Mouse (Mus musculus): ENCODE measurements around the gene Tmtc1. TPM values are rescaled to one million over a fixed set of nuclear protein-coding genes. Genes with fewer than 3 reads are reported as not detected.

Gene Tmtc1
- 2.5 and 2.9 TPM in 2 replicates for polyA plus RNA-seq (2015; fragmentation: Nextera tagmentation; extraction: Ambion mirVana)

GRCm38 (mm10) chr6:148443726-148444701 is at the start of gene Tmtc1:
Gene Tmtc1 (minus strand): TSS chr6:148444389.
- Histone ChIP-seq H3K27ac (peak within 1 kb of the TSS; percentile 24; the same call in 1 of the 2 replicates), H3K27me3 (peaks cover 53% of the 10 kb centered on the region), H3K9ac (peak within 1 kb of the TSS; percentile 55), H3K4me1 (peaks cover 21% of the 10 kb centered on the region), H3K4me3 (peak within 1 kb of the TSS; percentile 57), H3K4me2 (peak within 1 kb of the TSS; percentile 98), H3K36me3 (no peaks in the 10 kb centered on the region), H3K9me3 (no peaks in the 10 kb centered on the region)
- WGBS: 1% methylated on average over 99 of the region's 99 CpGs
- ATAC-seq (ENCODE audit: borderline replicate concordance, extremely low read depth, low FRiP score, low TSS enrichment): peak; percentile 81

GRCm38 (mm10) chr6:148491849-148492248 is 47.7 kb upstream of the Tmtc1 start:
- no peaks in the 10 kb centered on the region for H3K36me3 ChIP-seq
- H3K9ac ChIP-seq: no peak overlapping the region
- no peak overlapping the region for H3K4me2 ChIP-seq
- no peaks in the 10 kb centered on the region for H3K4me1 ChIP-seq
- no peaks in the 10 kb centered on the region for H3K9me3 ChIP-seq
- no peak overlapping the region for H3K27ac ChIP-seq
- no peak for ATAC-seq (ENCODE audit: borderline replicate concordance, extremely low read depth, low FRiP score, low TSS enrichment)
- 76% methylated on average over 5 of the region's 5 CpGs for WGBS
- H3K4me3 ChIP-seq: no peak overlapping the region
- no peaks in the 10 kb centered on the region for H3K27me3 ChIP-seq

GRCm38 (mm10) chr6:148486756-148487155 is 42.6 kb upstream of the Tmtc1 start:
- Histone ChIP-seq H3K9ac (no peak overlapping the region), H3K4me1 (no peaks in the 10 kb centered on the region), H3K27ac (no peak overlapping the region), H3K36me3 (no peaks in the 10 kb centered on the region), H3K4me3 (no peak overlapping the region), H3K9me3 (no peaks in the 10 kb centered on the region), H3K4me2 (no peak overlapping the region), H3K27me3 (no peaks in the 10 kb centered on the region)
- 77% methylated on average over 3 of the region's 3 CpGs for WGBS
- ATAC-seq (ENCODE audit: borderline replicate concordance, extremely low read depth, low FRiP score, low TSS enrichment): peak; percentile 31; the same call in 1 of the 2 replicates

- H3K9me3 ChIP-seq: no peaks in the 10 kb centered on the region
- no peak overlapping the region for H3K27ac ChIP-seq
- no peak overlapping the region for H3K4me2 ChIP-seq
- H3K36me3 ChIP-seq: no peaks in the 10 kb centered on the region
- no peak overlapping the region for H3K4me3 ChIP-seq
- peak; percentile 72; the same call in 1 of the 2 replicates for ATAC-seq (ENCODE audit: borderline replicate concordance, extremely low read depth, low FRiP score, low TSS enrichment)
- H3K9ac ChIP-seq: no peak overlapping the region
- no peaks in the 10 kb centered on the region for H3K27me3 ChIP-seq
- H3K4me1 ChIP-seq: 0 out of 2 replicates have a peak, but pooled peaks cover 3% of the 10 kb centered on the region
These were observed 37.7 kb upstream of the Tmtc1 start for GRCm38 (mm10) chr6:148481894-148482293.

- Histone ChIP-seq H3K4me1 (0 out of 2 replicates have a peak, but pooled peaks cover 3% of the 10 kb centered on the region), H3K27me3 (no peaks in the 10 kb centered on the region), H3K9ac (no peak overlapping the region), H3K9me3 (no peaks in the 10 kb centered on the region), H3K36me3 (no peaks in the 10 kb centered on the region), H3K4me2 (no peak overlapping the region), H3K4me3 (no peak overlapping the region), H3K27ac (no peak overlapping the region)
- ATAC-seq (ENCODE audit: borderline replicate concordance, extremely low read depth, low FRiP score, low TSS enrichment): no peak
- 43% methylated on average over 2 of the region's 2 CpGs for WGBS
These were observed 35.6 kb upstream of the Tmtc1 start for GRCm38 (mm10) chr6:148479671-148480237.

GRCm38 (mm10) chr6:148478350-148478749 is 34.2 kb upstream of the Tmtc1 start:
- Histone ChIP-seq H3K4me1 (0 out of 2 replicates have a peak, but pooled peaks cover 3% of the 10 kb centered on the region), H3K27ac (no peak overlapping the region), H3K36me3 (no peaks in the 10 kb centered on the region), H3K4me3 (no peak overlapping the region), H3K4me2 (no peak overlapping the region), H3K9ac (no peak overlapping the region), H3K9me3 (no peaks in the 10 kb centered on the region), H3K27me3 (no peaks in the 10 kb centered on the region)
- WGBS: 68% methylated on average over 6 of the region's 6 CpGs
- ATAC-seq (ENCODE audit: borderline replicate concordance, extremely low read depth, low FRiP score, low TSS enrichment): no peak

GRCm38 (mm10) chr6:148472289-148472688 is 28.1 kb upstream of the Tmtc1 start:
- ATAC-seq (ENCODE audit: borderline replicate concordance, extremely low read depth, low FRiP score, low TSS enrichment): no peak
- H3K4me1 ChIP-seq: no peaks in the 10 kb centered on the region
- 90% methylated on average over 3 of the region's 3 CpGs for WGBS
- H3K36me3 ChIP-seq: no peaks in the 10 kb centered on the region
- H3K27ac ChIP-seq: no peak overlapping the region
- H3K4me3 ChIP-seq: no peak overlapping the region
- H3K9me3 ChIP-seq: no peaks in the 10 kb centered on the region
- no peaks in the 10 kb centered on the region for H3K27me3 ChIP-seq
- no peak overlapping the region for H3K9ac ChIP-seq
- H3K4me2 ChIP-seq: no peak overlapping the region

GRCm38 (mm10) chr6:148467924-148468389 is 23.8 kb upstream of the Tmtc1 start:
- H3K4me2 ChIP-seq: no peak overlapping the region
- no peaks in the 10 kb centered on the region for H3K36me3 ChIP-seq
- H3K27ac ChIP-seq: no peak overlapping the region
- H3K4me3 ChIP-seq: no peak overlapping the region
- H3K4me1 ChIP-seq: no peaks in the 10 kb centered on the region
- ATAC-seq (ENCODE audit: borderline replicate concordance, extremely low read depth, low FRiP score, low TSS enrichment): no peak
- no peak overlapping the region for H3K9ac ChIP-seq
- H3K27me3 ChIP-seq: no peaks in the 10 kb centered on the region
- WGBS: 45% methylated on average over 2 of the region's 2 CpGs
- H3K9me3 ChIP-seq: no peaks in the 10 kb centered on the region

- H3K4me2 ChIP-seq: no peak overlapping the region
- H3K4me3 ChIP-seq: no peak overlapping the region
- WGBS: 24% methylated on average over 3 of the region's 3 CpGs
- no peaks in the 10 kb centered on the region for H3K36me3 ChIP-seq
- H3K4me1 ChIP-seq: no peaks in the 10 kb centered on the region
- no peaks in the 10 kb centered on the region for H3K27me3 ChIP-seq
- no peak overlapping the region for H3K9ac ChIP-seq
- no peaks in the 10 kb centered on the region for H3K9me3 ChIP-seq
- H3K27ac ChIP-seq: no peak overlapping the region
- no peak for ATAC-seq (ENCODE audit: borderline replicate concordance, extremely low read depth, low FRiP score, low TSS enrichment)
These were observed 23.2 kb upstream of the Tmtc1 start for GRCm38 (mm10) chr6:148467170-148467921.

- Histone ChIP-seq H3K4me2 (no peak overlapping the region), H3K27me3 (no peaks in the 10 kb centered on the region), H3K36me3 (no peaks in the 10 kb centered on the region), H3K4me1 (peaks cover 3% of the 10 kb centered on the region; the same call in 1 of the 2 replicates), H3K4me3 (no peak overlapping the region), H3K9ac (no peak overlapping the region), H3K9me3 (no peaks in the 10 kb centered on the region), H3K27ac (no peak overlapping the region)
- 25% methylated on average over 3 of the region's 3 CpGs for WGBS
- ATAC-seq (ENCODE audit: borderline replicate concordance, extremely low read depth, low FRiP score, low TSS enrichment): no peak
These were observed 15.4 kb upstream of the Tmtc1 start for GRCm38 (mm10) chr6:148459636-148460035.

- H3K9ac ChIP-seq: no peak overlapping the region
- H3K4me3 ChIP-seq: no peak overlapping the region
- H3K27me3 ChIP-seq: no peaks in the 10 kb centered on the region; the same call in 1 of the 2 replicates
- H3K36me3 ChIP-seq: no peaks in the 10 kb centered on the region
- H3K27ac ChIP-seq: no peak overlapping the region
- peaks cover 3% of the 10 kb centered on the region; the same call in 1 of the 2 replicates for H3K4me1 ChIP-seq
- H3K4me2 ChIP-seq: no peak overlapping the region
- H3K9me3 ChIP-seq: no peaks in the 10 kb centered on the region
- no peak for ATAC-seq (ENCODE audit: borderline replicate concordance, extremely low read depth, low FRiP score, low TSS enrichment)
- WGBS: 67% methylated on average over 4 of the region's 4 CpGs
These were observed 11.3 kb upstream of the Tmtc1 start for GRCm38 (mm10) chr6:148455470-148455869.
